Mouse (Mus musculus) G1E (cell line): ENCODE measurements at regions not wholly inside any gene's neighbourhood (a gene's known extent, or its start where the extent isn't known, plus 50 kb on each side); places are given as distances from the start of the nearest gene placed in this dataset.

Experiments used
- CTCF ChIP-seq: IDR thresholded peaks from 2 replicates; pipeline ENCODE4 v1.5.1; 2012; ENCODE audit warnings: low read depth, low read length, inconsistent platforms, mixed read lengths
- GATA1 ChIP-seq: IDR thresholded peaks from 2 replicates; pipeline ENCODE4 v1.6.1; 2012; ENCODE audit warnings: borderline replicate concordance, low read length, inconsistent platforms, mixed read lengths
- GATA2 ChIP-seq: IDR thresholded peaks from 2 replicates; pipeline ENCODE4 v1.6.1; 2012; ENCODE audit warnings: low read depth, low read length, inconsistent platforms, borderline replicate concordance
- TAL1 ChIP-seq: conservative IDR thresholded peaks from 2 replicates; pipeline ENCODE4 v1.6.1; 2012; ENCODE audit warnings: low read depth, low read length, inconsistent platforms, mixed read lengths

GRCm38 (mm10) chr14:58321234-58321633, 250.9 kb downstream of the Fgf9 start:
- TF ChIP-seq CTCF (no peak), GATA2 (no peak), TAL1 (no peak), GATA1 (no peak)
